Mouse (Mus musculus) embryonic stem cell, embryonic (primary cell): ENCODE data around the gene Alas2.

Experiments used
- CTCF ChIA-PET, 4 experiments: fragments of 300-600 bp in 2 of 4; fragments of 350-600 bp in 2 of 4; sonication (Branson Sonifier 250); formaldehyde crosslinking; loops; one replicate each; lab custom pipeline; 2022; ENCODE audit warnings: inconsistent platforms in 2 of 4; lab: Charles Lee
- POLR2A ChIA-PET, 4 experiments: fragments of 300-600 bp in 2 of 4; fragments of 350-600 bp in 2 of 4; sonication (Branson Sonifier 250); formaldehyde crosslinking; loops; one replicate each; lab custom pipeline; 2022; ENCODE audit warnings: antibody characterized with exemption in 4 of 4, inconsistent platforms in 1 of 4; lab: Charles Lee

Gene Alas2

DNA sequence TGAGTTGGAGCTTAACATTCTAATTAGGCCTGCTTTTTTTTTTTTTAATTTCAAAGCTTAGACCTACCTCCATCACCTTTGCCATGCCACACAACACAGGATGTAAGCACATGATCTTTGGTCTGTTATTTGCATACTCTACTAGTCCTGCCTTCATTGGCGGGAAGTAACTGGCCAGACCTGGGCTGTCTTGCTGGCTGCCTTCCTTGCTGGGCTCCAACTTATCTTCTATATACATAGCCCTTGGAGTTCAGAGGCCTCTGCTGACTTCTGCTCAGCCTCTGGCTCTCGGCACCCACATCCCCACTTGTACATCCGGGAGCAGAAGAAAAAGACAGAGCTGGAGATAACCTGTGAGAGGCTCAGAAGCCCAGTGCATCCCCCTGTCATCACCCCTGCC lies 47.0 kb downstream of the Alas2 start:
- CTCF ChIA-PET, result no interaction called here
- POLR2A ChIA-PET, result interaction anchor here in 2 of 4 experiments (0.7 to 1.8 kb wide), 5 partner anchors 11 to 59 kb away, joined by 4 to 5 read pairs (median 5); no protein-coding TSS in a partner anchor

DNA sequence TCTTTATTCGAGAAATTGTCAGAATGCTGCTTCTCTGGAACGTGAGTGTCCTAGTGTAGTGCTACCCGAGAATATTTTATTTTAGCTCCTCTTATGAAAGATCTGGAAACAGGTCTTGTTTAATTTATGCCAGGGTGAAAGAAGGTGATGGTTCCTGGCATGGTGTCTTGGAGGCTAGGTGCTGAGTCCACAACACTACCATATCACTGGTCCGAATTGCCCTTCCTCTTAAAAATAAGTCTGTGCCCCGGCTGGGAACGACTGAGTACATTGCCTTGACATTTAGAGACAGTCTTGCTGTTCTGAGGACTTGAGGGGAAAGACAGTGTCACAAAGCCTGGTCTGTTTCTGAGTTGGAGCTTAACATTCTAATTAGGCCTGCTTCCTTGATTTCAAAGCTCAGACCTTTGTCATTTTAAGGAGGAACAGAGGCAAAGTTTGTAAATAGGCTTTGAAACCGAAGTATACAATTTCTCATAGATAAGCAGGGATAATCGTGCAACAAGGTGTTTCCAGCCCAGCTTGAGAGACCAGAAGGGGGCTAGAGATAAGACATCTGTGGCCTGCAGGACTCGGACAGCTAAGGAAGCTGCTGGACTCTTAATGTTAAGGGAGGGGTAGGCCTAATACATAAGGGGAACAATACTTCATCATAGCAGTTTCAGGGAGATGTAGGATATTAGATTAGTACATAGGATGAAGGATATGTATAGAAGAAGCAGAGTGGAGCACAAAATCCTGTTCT lies 48.0 kb downstream of the Alas2 start:
- CTCF ChIA-PET, result no interaction called here
- POLR2A ChIA-PET, result interaction anchor here in 1 of 4 experiments (1.7 to 1.8 kb wide), 2 partner anchors 18 to 27 kb away, joined by 4 to 5 read pairs; no protein-coding TSS in a partner anchor

DNA sequence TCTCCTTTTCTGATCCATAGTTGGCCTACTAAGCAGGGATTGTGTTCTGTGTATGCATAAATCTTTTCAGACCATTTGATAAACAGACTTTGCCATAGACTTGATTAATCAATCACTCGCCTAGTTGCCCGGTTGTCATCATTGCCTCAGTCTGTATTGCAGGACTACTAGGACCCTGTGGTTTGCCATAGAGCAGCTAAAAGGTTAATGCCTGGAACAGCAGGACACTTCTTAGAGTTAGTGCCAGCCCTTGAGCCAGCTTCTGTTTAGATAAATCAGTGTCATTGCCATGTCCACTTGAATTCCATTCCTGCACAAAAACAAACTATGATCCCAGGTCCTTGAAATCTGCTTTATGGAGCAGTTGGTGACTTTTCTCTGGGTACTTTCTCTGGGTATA lies 51.7 kb downstream of the Alas2 start:
- ChIA-PET POLR2A (interaction anchor here in 1 of 4 experiments (0.8 kb wide), 1 partner anchor 10 kb away, joined by 3 read pairs; no protein-coding TSS in a partner anchor), CTCF (no interaction called here)
